Mouse (Mus musculus): Measurements from ENCODE around the gene Herpud1.
A peak's percentile ranks its signal among the peaks of the same experiment; 100 is the strongest.

- peak; percentile 49 for TF ChIP-seq CTCF (IDR thresholded peaks at IDR 0.05; ENCODE audit: low read depth, low read length)
- TF ChIP-seq POLR2A (IDR thresholded peaks at IDR 0.05; ENCODE audit: extremely low read depth, insufficient read depth, low read length) = no peak
These were observed 7.3 kb upstream of the Herpud1 start for GRCm38 (mm10) chr8:94378763-94379415.

Measured in liver, adult 2 months (tissue).